Mouse (Mus musculus): ENCODE data around the gene DXBay18. TPM values are rescaled to one million over a fixed set of nuclear protein-coding genes. Genes with fewer than 3 reads are reported as not detected.
"Not testable (repeated sequence)": the region's sequence is repeated elsewhere in the genome, so short reads cannot be mapped to it uniquely, and the experiment has no call there.

The DXBay18 gene
- polyA plus RNA-seq (2015; fragmentation: Nextera tagmentation; extraction: Ambion mirVana), result 0.08 TPM in 1 of 2 replicates, not detected in the other

- not testable (repeated sequence) for H3K27ac ChIP-seq; H3K4me3 ChIP-seq; H3K27me3 ChIP-seq; H3K9me3 ChIP-seq (replicated peaks); ATAC-seq (replicated peaks; ENCODE audit: insufficient number of reproducible peaks, insufficient read depth, low FRiP score, low read depth); H3K4me2 ChIP-seq; H3K4me1 ChIP-seq (replicated peaks); H3K36me3 ChIP-seq; H3K9ac ChIP-seq
- no CpG with 5 or more reads among the region's 7 CpGs for WGBS
These were observed at the start of gene DXBay18 for GRCm38 (mm10) chrX:73149350-73149749. Gene DXBay18 (minus strand): TSS chrX:73149450.

GRCm38 (mm10) chrX:73191934-73192333 is 42.7 kb upstream of the DXBay18 start, which contains the start of gene Xlr3b:
Gene Xlr3b (plus strand): TSS chrX:73192207.
- H3K27me3 ChIP-seq; H3K4me1 ChIP-seq (replicated peaks); H3K4me3 ChIP-seq; ATAC-seq (replicated peaks; ENCODE audit: insufficient number of reproducible peaks, insufficient read depth, low FRiP score, low read depth); H3K9ac ChIP-seq; H3K27ac ChIP-seq; H3K9me3 ChIP-seq (replicated peaks); H3K36me3 ChIP-seq; H3K4me2 ChIP-seq: not testable (repeated sequence)
- WGBS, result 69% methylated on average over 11 of the region's 12 CpGs

- not testable (repeated sequence) for H3K27me3 ChIP-seq; H3K9me3 ChIP-seq (replicated peaks); H3K9ac ChIP-seq; ATAC-seq (replicated peaks; ENCODE audit: insufficient number of reproducible peaks, insufficient read depth, low FRiP score, low read depth); H3K27ac ChIP-seq; H3K36me3 ChIP-seq; H3K4me3 ChIP-seq; H3K4me2 ChIP-seq; H3K4me1 ChIP-seq (replicated peaks)
- 56% methylated on average over 5 of the region's 15 CpGs for WGBS
These were observed 27.6 kb upstream of the DXBay18 start, which contains the start of gene Spin2d for GRCm38 (mm10) chrX:73176889-73177288. Gene Spin2d (minus strand): TSS chrX:73176989.

- no CpG with 5 or more reads among the region's 20 CpGs for WGBS
- not testable (repeated sequence) for H3K4me2 ChIP-seq; H3K4me1 ChIP-seq (replicated peaks); ATAC-seq (replicated peaks; ENCODE audit: insufficient number of reproducible peaks, insufficient read depth, low FRiP score, low read depth); H3K4me3 ChIP-seq; H3K9ac ChIP-seq; H3K9me3 ChIP-seq (replicated peaks); H3K36me3 ChIP-seq; H3K27me3 ChIP-seq; H3K27ac ChIP-seq
These were observed 754 bp downstream of the DXBay18 start, which contains the start of gene Xlr5b for GRCm38 (mm10) chrX:73148496-73148895. Gene Xlr5b (plus strand): TSS chrX:73148796.

- not testable (repeated sequence) for ATAC-seq (replicated peaks; ENCODE audit: insufficient number of reproducible peaks, insufficient read depth, low FRiP score, low read depth); H3K4me1 ChIP-seq (replicated peaks); H3K4me2 ChIP-seq; H3K9me3 ChIP-seq (replicated peaks); H3K4me3 ChIP-seq; H3K27me3 ChIP-seq; H3K36me3 ChIP-seq; H3K9ac ChIP-seq; H3K27ac ChIP-seq
- WGBS, result no CpG with 5 or more reads among the region's 7 CpGs
These were observed 6.0 kb downstream of the DXBay18 start for GRCm38 (mm10) chrX:73143218-73143618.

- ATAC-seq (replicated peaks; ENCODE audit: insufficient number of reproducible peaks, insufficient read depth, low FRiP score, low read depth); H3K27ac ChIP-seq; H3K9ac ChIP-seq; H3K36me3 ChIP-seq; H3K27me3 ChIP-seq; H3K9me3 ChIP-seq (replicated peaks); H3K4me3 ChIP-seq; H3K4me1 ChIP-seq (replicated peaks); H3K4me2 ChIP-seq: not testable (repeated sequence)
- no CpG with 5 or more reads among the region's 12 CpGs for WGBS
These were observed 26.1 kb downstream of the DXBay18 start for GRCm38 (mm10) chrX:73122859-73123829.

- WGBS, result no CpG with 5 or more reads among the region's 7 CpGs
- H3K27ac ChIP-seq; H3K4me3 ChIP-seq; H3K36me3 ChIP-seq; H3K4me2 ChIP-seq; H3K9me3 ChIP-seq (replicated peaks); H3K4me1 ChIP-seq (replicated peaks); H3K27me3 ChIP-seq; H3K9ac ChIP-seq; ATAC-seq (replicated peaks; ENCODE audit: insufficient number of reproducible peaks, insufficient read depth, low FRiP score, low read depth): not testable (repeated sequence)
These were observed 32.5 kb downstream of the DXBay18 start, which contains the start of gene Gm14685 for GRCm38 (mm10) chrX:73116747-73117146. Gene Gm14685 (plus strand): TSS chrX:73117047.

- 69% methylated on average over 13 of the region's 13 CpGs for WGBS
- ATAC-seq (replicated peaks; ENCODE audit: insufficient number of reproducible peaks, insufficient read depth, low FRiP score, low read depth); H3K27ac ChIP-seq; H3K4me2 ChIP-seq; H3K4me3 ChIP-seq; H3K9me3 ChIP-seq (replicated peaks); H3K9ac ChIP-seq; H3K27me3 ChIP-seq; H3K4me1 ChIP-seq (replicated peaks); H3K36me3 ChIP-seq: not testable (repeated sequence)
These were observed 52.2 kb downstream of the DXBay18 start, which contains the start of gene Xlr3a for GRCm38 (mm10) chrX:73096941-73097508. Gene Xlr3a (minus strand): TSS chrX:73097095.

Other genes with a start within 250 kb of the DXBay18 start
- gene Cetn2, start 231.0 kb downstream of the DXBay18 start, polyA plus RNA-seq (2015; fragmentation: Nextera tagmentation; extraction: Ambion mirVana), result 50.6 and 60.7 TPM in 2 replicates
- 13.4 and 15.6 TPM in 2 replicates for gene Nsdhl, start 230.9 kb downstream of the DXBay18 start, polyA plus RNA-seq (2015; fragmentation: Nextera tagmentation; extraction: Ambion mirVana)
- gene Zfp185, start 162.1 kb downstream of the DXBay18 start, polyA plus RNA-seq (2015; fragmentation: Nextera tagmentation; extraction: Ambion mirVana), result 3.5 and 4.5 TPM in 2 replicates
- gene Pnma5, start 112.3 kb downstream of the DXBay18 start, polyA plus RNA-seq (2015; fragmentation: Nextera tagmentation; extraction: Ambion mirVana), result 0.10 TPM in 1 of 2 replicates, not detected in the other
- 0.06 TPM in 1 of 2 replicates, not detected in the other for gene Pnma3, start 84.7 kb downstream of the DXBay18 start, polyA plus RNA-seq (2015; fragmentation: Nextera tagmentation; extraction: Ambion mirVana)
- 0.79 and 2.0 TPM in 2 replicates for gene Xlr4a, start 67.0 kb downstream of the DXBay18 start, polyA plus RNA-seq (2015; fragmentation: Nextera tagmentation; extraction: Ambion mirVana)
- gene Xlr3a, start 52.4 kb downstream of the DXBay18 start, polyA plus RNA-seq (2015; fragmentation: Nextera tagmentation; extraction: Ambion mirVana), result 1.8 and 1.9 TPM in 2 replicates
- gene Gm14685, start 32.4 kb downstream of the DXBay18 start, polyA plus RNA-seq (2015; fragmentation: Nextera tagmentation; extraction: Ambion mirVana), result not detected in 2 replicates
- not detected in 2 replicates for gene Xlr5b, start 654 bp downstream of the DXBay18 start, polyA plus RNA-seq (2015; fragmentation: Nextera tagmentation; extraction: Ambion mirVana)
- not detected in 2 replicates for gene Spin2d, start 27.5 kb upstream of the DXBay18 start, polyA plus RNA-seq (2015; fragmentation: Nextera tagmentation; extraction: Ambion mirVana)
- gene Xlr3b, start 42.8 kb upstream of the DXBay18 start, polyA plus RNA-seq (2015; fragmentation: Nextera tagmentation; extraction: Ambion mirVana), result 6.0 and 6.8 TPM in 2 replicates
- 0.96 and 2.8 TPM in 2 replicates for gene Xlr4b, start 64.9 kb upstream of the DXBay18 start, polyA plus RNA-seq (2015; fragmentation: Nextera tagmentation; extraction: Ambion mirVana)
- gene F8a, start 78.8 kb upstream of the DXBay18 start, polyA plus RNA-seq (2015; fragmentation: Nextera tagmentation; extraction: Ambion mirVana), result 9.2 and 11.6 TPM in 2 replicates
- gene Xlr4c, start 93.7 kb upstream of the DXBay18 start, polyA plus RNA-seq (2015; fragmentation: Nextera tagmentation; extraction: Ambion mirVana), result 0.14 and 0.79 TPM in 2 replicates
- gene Xlr3c, start 115.9 kb upstream of the DXBay18 start, polyA plus RNA-seq (2015; fragmentation: Nextera tagmentation; extraction: Ambion mirVana), result not detected in 2 replicates
- not detected in 2 replicates for gene Xlr5a, start 143.5 kb upstream of the DXBay18 start, polyA plus RNA-seq (2015; fragmentation: Nextera tagmentation; extraction: Ambion mirVana)
- not detected in 2 replicates for gene Xlr5c, start 143.5 kb upstream of the DXBay18 start, polyA plus RNA-seq (2015; fragmentation: Nextera tagmentation; extraction: Ambion mirVana)
- gene Gm45015, start 187.4 kb upstream of the DXBay18 start, polyA plus RNA-seq (2015; fragmentation: Nextera tagmentation; extraction: Ambion mirVana), result not detected in 2 replicates
- 8.3 and 11.4 TPM in 2 replicates for gene Zfp275, start 193.2 kb upstream of the DXBay18 start, polyA plus RNA-seq (2015; fragmentation: Nextera tagmentation; extraction: Ambion mirVana)
- not detected in 2 replicates for gene Gm18336, start 249.3 kb upstream of the DXBay18 start, polyA plus RNA-seq (2015; fragmentation: Nextera tagmentation; extraction: Ambion mirVana)

All from heart, embryonic 15.5 days (tissue).